Mouse (Mus musculus) kidney, embryonic 14.5 days (tissue): ENCODE measurements around the gene Alg5. TPM values are rescaled to one million over a fixed set of nuclear protein-coding genes. Genes with fewer than 3 reads are reported as not detected.

Source experiments
- ATAC-seq: fragments of 200-750 bp; cut with Nextera tagmentation; 2 replicates; pipeline ENCODE4 v1.8.0; 2017; ENCODE audit warnings: moderate number of reproducible peaks, mild to moderate bottlenecking, moderate TSS enrichment, moderate library complexity; ENCODE audit not compliant: low FRiP score, low TSS enrichment
- H3K27ac ChIP-seq: fragments of 300-500 bp; sonication (generic); 2 replicates; pipeline ENCODE4 v1.5.1; 2014; ENCODE audit warnings: low read depth, mild to moderate bottlenecking, low read length, moderate library complexity, mixed read lengths
- H3K27me3 ChIP-seq: fragments of 300-500 bp; sonication (generic); 2 replicates; pipeline ENCODE4 v1.6.1; 2014; ENCODE audit warnings: mild to moderate bottlenecking, low read length; ENCODE audit not compliant: control insufficient read depth, insufficient read depth
- H3K36me3 ChIP-seq: fragments of 300-500 bp; sonication (generic); 2 replicates; pipeline ENCODE4 v1.6.1; 2014; ENCODE audit warnings: low read length, mixed read lengths; ENCODE audit not compliant: control insufficient read depth, insufficient read depth
- H3K4me1 ChIP-seq: fragments of 300-500 bp; sonication (generic); 2 replicates; pipeline ENCODE4 v1.6.1; 2014; ENCODE audit warnings: low read length, mixed read lengths; ENCODE audit not compliant: control insufficient read depth, insufficient read depth
- H3K4me2 ChIP-seq: fragments of 300-500 bp; sonication (generic); replicated peaks from 2 replicates; pipeline ENCODE4 v1.6.1; 2014; ENCODE audit warnings: low read depth, mild to moderate bottlenecking, low read length
- H3K4me3 ChIP-seq: fragments of 300-500 bp; sonication (generic); 2 replicates; pipeline ENCODE4 v1.5.1; 2014; ENCODE audit warnings: mild to moderate bottlenecking, low read length
- H3K9ac ChIP-seq: fragments of 300-500 bp; sonication (generic); 2 replicates; pipeline ENCODE4 v1.6.1; 2014; ENCODE audit warnings: low read depth, mild to moderate bottlenecking, low read length, moderate library complexity
- H3K9me3 ChIP-seq: fragments of 300-500 bp; sonication (generic); 2 replicates; pipeline ENCODE4 v1.6.1; 2016; ENCODE audit warnings: low read length; ENCODE audit not compliant: control insufficient read depth
- WGBS: fragments of 180-500 bp; shearing (Covaris S2); extraction: QIAGEN DNeasy Blood & Tissue Kit; methylation state at CpG from one replicate; pipeline ENCODE4 v1.1.7; 2014; 5-methylcytosine and 5-hydroxymethylcytosine counted together
- polyA plus RNA-seq: library from polyadenylated mRNA; unstranded; fragments of >200 nt; fragmentation: Nextera tagmentation; extraction: Ambion mirVana; gene quantifications from 2 replicates; pipeline ENCODE4 v1.2.1, GENCODE M21; 2014

The Alg5 gene
- polyA plus RNA-seq, 1 experiment from 2014 or later = 66.3 TPM

DNA sequence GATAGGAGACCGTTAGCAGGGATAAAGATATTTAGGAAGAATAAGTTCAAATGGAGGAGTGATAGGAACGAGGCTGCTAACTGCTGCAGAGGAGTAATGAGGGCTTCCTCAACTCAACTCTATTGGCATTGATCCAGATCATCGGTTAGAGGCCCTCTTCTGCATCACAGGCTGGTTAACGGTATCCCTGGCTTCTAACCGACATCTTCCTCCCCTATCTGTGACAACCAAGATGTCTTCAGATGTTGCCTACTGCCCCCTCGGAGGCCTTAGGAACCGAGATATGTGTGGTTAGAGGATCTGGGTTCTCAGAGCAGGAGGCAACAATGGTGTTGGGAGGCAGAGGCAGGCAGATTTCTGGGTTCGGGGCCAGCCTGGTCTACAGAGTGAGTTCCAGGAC, 33.3 kb downstream of the Alg5 start:
- no peak overlapping the region for H3K4me2 ChIP-seq
- H3K27me3 ChIP-seq = no peaks in the 10 kb centered on the region
- H3K4me3 ChIP-seq = no peak overlapping the region
- no peaks in the 10 kb centered on the region for H3K36me3 ChIP-seq
- no peak for ATAC-seq
- no peaks in the 10 kb centered on the region for H3K4me1 ChIP-seq
- 0 out of 2 replicates have a peak, but pooled peaks cover 2% of the 10 kb centered on the region for H3K9me3 ChIP-seq
- no peak overlapping the region for H3K9ac ChIP-seq
- H3K27ac ChIP-seq = no peak overlapping the region
- 89% methylated on average over 8 of the region's 8 CpGs for WGBS

DNA sequence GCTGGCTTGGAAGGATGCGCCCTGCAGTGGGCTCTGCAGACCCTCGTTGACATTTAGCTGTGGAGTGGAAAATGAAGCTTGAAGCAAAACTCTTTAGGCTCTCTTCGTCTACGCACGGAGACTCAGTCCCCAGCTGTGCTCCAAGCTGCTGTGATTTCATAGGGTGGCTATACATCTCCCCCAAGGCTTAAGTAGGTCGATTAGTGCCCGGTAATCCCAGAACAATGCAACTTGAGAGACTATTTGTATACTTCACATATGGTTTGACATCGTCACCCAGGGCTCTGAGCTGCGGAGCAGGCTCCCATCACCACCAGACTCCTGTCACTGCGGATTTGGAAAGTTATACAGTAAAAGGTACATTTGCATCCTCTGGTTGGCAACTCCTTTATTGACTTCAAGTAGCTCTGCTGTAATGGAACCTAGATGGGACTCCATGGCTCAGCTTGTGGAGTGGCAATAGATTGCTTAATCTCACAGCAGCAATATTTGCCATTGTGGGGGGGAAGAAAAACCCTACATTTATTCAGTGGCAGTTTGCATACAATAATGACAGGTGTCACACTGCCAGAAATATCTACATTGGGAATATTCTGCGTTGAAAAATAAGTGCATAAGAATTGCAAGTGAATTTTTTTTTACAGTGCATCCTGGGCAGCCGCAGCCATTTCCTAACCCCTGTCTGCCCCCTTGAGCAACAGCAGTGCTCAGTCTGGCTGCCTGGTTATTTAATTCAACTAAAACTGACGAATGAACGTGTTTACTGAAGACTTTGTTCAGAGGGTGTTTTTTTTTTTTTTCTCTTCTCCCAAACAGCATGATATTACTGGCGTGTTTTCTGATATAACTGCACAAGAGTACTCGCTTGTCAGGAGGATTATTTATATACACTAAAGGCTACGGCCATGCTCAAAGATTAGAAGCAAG, 34.3 kb downstream of the Alg5 start:
- WGBS = 79% methylated on average over 17 of the region's 17 CpGs
- ATAC-seq = no peak
- Histone ChIP-seq H3K36me3 (no peaks in the 10 kb centered on the region), H3K9ac (no peak overlapping the region), H3K9me3 (0 out of 2 replicates have a peak, but pooled peaks cover 4% of the 10 kb centered on the region), H3K4me1 (no peaks in the 10 kb centered on the region), H3K27me3 (no peaks in the 10 kb centered on the region), H3K4me3 (no peak overlapping the region), H3K27ac (no peak overlapping the region), H3K4me2 (no peak overlapping the region)

DNA sequence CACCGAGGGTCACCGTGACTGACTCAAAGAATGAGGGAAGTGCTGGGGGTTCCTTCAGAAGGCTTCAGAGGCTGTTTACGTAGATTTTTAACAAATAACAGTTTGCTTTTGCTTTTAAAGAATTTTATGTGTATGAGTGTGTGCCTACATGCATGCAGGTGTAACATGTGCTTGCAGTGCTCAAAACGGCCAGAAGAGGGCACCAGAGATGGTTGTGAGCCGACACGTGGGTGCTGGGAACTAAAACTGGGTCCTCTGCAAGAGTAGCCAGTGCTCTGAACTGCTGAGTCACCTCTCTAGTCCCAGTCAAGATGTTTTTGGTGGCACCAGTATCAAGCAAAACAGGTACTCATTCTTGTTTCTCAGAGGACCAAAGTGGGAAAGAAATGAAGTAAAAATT, 38.3 kb downstream of the Alg5 start:
- WGBS = 85% methylated on average over 6 of the region's 6 CpGs

DNA sequence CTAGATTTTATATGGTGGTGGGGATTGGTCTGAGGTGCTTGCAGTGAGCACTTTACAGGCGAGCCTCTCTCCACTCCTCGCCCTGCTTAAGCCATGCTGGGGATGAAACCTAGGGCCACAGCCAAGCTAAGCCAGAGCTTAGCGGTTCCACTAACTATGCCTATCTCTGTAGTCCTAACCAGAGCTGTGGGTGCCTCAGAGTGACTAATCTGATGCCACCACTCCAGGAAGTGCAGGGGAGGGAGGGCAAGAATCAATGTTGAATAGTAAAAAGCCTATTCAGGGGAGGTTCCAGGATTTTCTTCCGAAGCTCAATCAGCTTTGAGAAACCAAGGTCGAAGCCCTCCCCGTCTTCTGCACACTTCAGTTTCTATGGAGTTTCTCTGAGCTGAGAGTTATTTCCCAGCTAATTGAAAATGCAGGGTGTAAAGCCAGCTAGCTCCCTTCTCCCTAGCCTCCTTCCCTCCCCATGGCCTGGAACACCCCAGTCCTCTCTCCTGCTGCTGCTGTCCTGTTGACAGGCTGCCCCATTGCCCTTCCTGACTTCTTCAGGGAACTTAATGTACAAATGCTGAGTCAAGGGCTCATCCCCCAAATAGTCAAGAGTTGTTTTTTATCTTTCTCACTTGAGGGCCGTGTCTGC, 40.8 kb downstream of the Alg5 start:
- Histone ChIP-seq H3K4me3 (no peak overlapping the region), H3K27me3 (no peaks in the 10 kb centered on the region), H3K36me3 (no peaks in the 10 kb centered on the region), H3K9me3 (0 out of 2 replicates have a peak, but pooled peaks cover 4% of the 10 kb centered on the region), H3K27ac (no peak overlapping the region), H3K9ac (no peak overlapping the region), H3K4me1 (no peaks in the 10 kb centered on the region), H3K4me2 (no peak overlapping the region)
- no peak for ATAC-seq
- WGBS = 71% methylated on average over 7 of the region's 7 CpGs

More for the DNA sequence above, 38.3 kb downstream of the Alg5 start:
- H3K36me3 ChIP-seq = no peaks in the 10 kb centered on the region
- no peak overlapping the region for H3K4me3 ChIP-seq
- no peak for ATAC-seq
- H3K27me3 ChIP-seq = no peaks in the 10 kb centered on the region
- no peak overlapping the region for H3K4me2 ChIP-seq
- no peaks in the 10 kb centered on the region for H3K4me1 ChIP-seq
- H3K27ac ChIP-seq = no peak overlapping the region
- 0 out of 2 replicates have a peak, but pooled peaks cover 4% of the 10 kb centered on the region for H3K9me3 ChIP-seq
- no peak overlapping the region for H3K9ac ChIP-seq

DNA sequence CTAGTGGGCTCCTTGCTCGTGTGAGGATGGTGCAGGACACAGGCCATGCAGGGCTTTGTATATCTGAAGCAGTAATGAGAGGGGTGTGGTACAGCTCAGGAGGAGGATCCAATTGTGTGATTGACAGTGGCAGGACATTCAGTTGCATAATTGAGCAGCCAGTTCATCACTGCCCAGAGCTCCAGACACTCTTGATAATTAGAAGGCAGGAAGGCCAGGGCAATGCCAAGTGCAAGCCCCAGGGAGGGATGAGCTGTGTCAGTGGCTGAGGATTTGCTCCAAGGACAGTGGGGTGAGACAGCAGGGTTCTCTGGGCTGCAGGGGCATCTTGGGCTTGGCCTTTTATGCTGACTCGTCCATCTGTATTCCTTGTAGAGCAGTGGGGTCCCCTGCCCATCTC, 55.3 kb downstream of the Alg5 start:
- Histone ChIP-seq H3K36me3 (peaks cover 11% of the 10 kb centered on the region; the same call in 1 of the 2 replicates), H3K9ac (no peak overlapping the region), H3K4me3 (no peak overlapping the region), H3K4me1 (no peaks in the 10 kb centered on the region), H3K4me2 (no peak overlapping the region), H3K27me3 (no peaks in the 10 kb centered on the region), H3K27ac (no peak overlapping the region), H3K9me3 (peaks cover 6% of the 10 kb centered on the region)
- 72% methylated on average over 2 of the region's 2 CpGs for WGBS
- 0 out of 2 replicates have a peak, but pooled peaks have one; percentile 12 for ATAC-seq

DNA sequence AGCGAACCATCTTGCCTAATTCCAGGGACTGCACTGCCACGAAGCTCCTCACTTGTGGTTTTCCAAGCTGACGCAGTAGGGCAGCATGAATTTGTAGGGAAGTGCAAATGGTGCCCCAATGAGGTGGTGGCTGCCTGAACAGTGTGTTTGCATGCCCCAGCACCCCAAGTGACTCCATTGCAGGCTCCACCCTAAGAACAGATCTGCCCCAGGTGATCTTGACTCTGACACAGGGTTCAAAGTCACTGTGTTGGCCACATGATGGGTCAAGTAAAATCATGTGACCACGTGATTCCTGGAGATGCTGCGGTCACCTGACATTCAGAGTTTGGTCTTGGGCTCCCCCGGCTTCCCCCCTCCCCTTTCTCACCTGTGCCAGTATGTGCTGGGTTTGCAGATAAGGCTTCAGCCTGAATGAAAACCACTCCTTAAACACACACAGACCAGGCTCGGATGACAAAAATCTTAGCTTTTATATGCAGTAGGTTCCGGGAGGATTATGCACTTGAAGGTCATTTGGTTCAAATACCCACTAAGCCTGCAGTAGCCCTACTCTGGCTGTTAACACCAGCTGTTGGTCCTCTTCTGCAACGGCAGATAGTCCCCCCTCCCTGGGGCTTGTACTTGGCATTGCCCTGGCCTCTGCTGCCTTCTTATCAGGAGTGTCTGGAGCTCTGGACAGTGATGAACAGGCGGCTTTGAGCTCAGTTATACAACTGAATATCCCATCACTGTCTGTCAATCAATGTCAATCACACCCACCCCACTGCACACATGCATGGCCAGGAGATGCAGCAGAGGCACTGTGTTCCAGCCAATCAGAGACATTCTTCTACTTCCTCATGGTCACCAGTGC, 56.7 kb downstream of the Alg5 start:
- H3K4me3 ChIP-seq = no peak overlapping the region
- 71% methylated on average over 10 of the region's 10 CpGs for WGBS
- H3K9me3 ChIP-seq = peaks cover 6% of the 10 kb centered on the region
- H3K27ac ChIP-seq = no peak overlapping the region
- H3K27me3 ChIP-seq = no peaks in the 10 kb centered on the region
- ATAC-seq = no peak
- no peaks in the 10 kb centered on the region for H3K4me1 ChIP-seq
- peaks cover 3% of the 10 kb centered on the region; the same call in 1 of the 2 replicates for H3K36me3 ChIP-seq
- H3K4me2 ChIP-seq = no peak overlapping the region
- no peak overlapping the region for H3K9ac ChIP-seq

DNA sequence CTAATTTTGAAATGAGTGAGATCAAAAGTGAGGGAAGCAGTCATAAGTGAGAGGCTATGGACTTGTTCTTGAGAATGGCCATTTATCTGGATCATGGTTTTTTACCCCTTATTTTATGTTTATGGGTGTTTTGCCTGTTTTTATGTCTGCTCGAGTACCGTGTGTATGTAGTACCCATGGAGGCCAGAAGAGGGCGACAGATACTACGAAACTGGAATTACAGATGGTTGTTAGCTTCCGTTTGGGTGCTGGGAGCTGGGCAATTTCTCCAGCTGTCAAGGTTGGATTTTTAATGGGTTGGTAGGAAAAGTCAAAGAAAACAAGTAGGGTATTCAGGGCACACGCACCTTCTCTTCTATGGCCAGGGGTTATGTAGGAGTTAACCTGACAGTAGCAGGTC, 58.4 kb downstream of the Alg5 start:
- H3K4me2 ChIP-seq = no peak overlapping the region
- H3K4me1 ChIP-seq = no peaks in the 10 kb centered on the region
- no peak for ATAC-seq
- no peaks in the 10 kb centered on the region for H3K27me3 ChIP-seq
- no peak overlapping the region for H3K9ac ChIP-seq
- H3K36me3 ChIP-seq = peaks cover 3% of the 10 kb centered on the region; the same call in 1 of the 2 replicates
- no peak overlapping the region for H3K27ac ChIP-seq
- 89% methylated on average over 6 of the region's 6 CpGs for WGBS
- H3K9me3 ChIP-seq = peaks cover 6% of the 10 kb centered on the region
- no peak overlapping the region for H3K4me3 ChIP-seq

DNA sequence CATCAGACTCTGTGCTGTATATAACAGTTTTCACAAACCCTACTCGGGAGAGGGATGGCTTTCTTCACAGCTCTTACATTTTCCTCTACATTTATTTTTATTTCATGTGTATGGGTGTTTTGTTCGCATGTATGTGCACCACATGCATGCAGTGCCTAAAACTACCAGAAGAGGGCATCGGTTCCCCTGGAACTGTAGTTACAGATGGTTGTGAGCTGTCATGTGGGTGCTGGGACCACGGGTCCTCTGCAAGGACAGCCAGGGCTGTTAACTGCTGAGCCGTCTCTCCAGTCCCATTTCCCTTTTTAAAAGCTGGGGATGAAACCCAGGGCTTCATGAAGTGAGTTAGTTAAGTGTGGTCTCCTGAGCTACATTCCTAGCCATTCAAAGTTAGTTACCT, 60.0 kb downstream of the Alg5 start:
- no peaks in the 10 kb centered on the region for H3K27me3 ChIP-seq
- H3K4me3 ChIP-seq = no peak overlapping the region
- H3K9ac ChIP-seq = no peak overlapping the region
- no peaks in the 10 kb centered on the region for H3K4me1 ChIP-seq
- peaks cover 3% of the 10 kb centered on the region; the same call in 1 of the 2 replicates for H3K36me3 ChIP-seq
- H3K9me3 ChIP-seq = peaks cover 6% of the 10 kb centered on the region
- H3K4me2 ChIP-seq = no peak overlapping the region
- ATAC-seq = no peak
- H3K27ac ChIP-seq = no peak overlapping the region
- WGBS = 94% methylated on average over 5 of the region's 5 CpGs
